Comparison of ENCODE assay signal across 8 mouse cellular contexts in genomic region chr2:113216105-113216745, GRCm38 (mm10). TPM values are rescaled to one million over a fixed set of nuclear protein-coding genes. Genes with fewer than 3 reads are reported as not detected.
DNase-seq lines count a peak whose midpoint lies in the region; ATAC-seq and TF ChIP-seq lines count a peak whose summit lies in the region.

No protein-coding gene starts in this region.

- H3K4me1 ChIP-seq in hindbrain, embryonic 13.5 days (replicated peaks): peaks cover 12% of the 10 kb centered on the region

- DNase-seq in layer of hippocampus, adult 2 months (ENCODE audit: low spot score in 2 of 2): peak in 1 of 2 experiments; percentile 29
- DNase-seq in layer of hippocampus, adult 9-11 months: no peak
- DNase-seq in cerebellum, postnatal 25 days: peak; percentile 36 to 48
- no peak for DNase-seq in urinary bladder, postnatal 14 days (ENCODE audit: low spot score)
- DNase-seq in urinary bladder, adult 2 months (ENCODE audit: low spot score): no peak
- DNase-seq in adrenal gland, adult 2 months: no peak

- H3K9me3 ChIP-seq in hindbrain, embryonic 13.5 days: no peaks in the 10 kb centered on the region

- peak overlapping the region; percentile 79 for H3K9ac ChIP-seq in hindbrain, embryonic 13.5 days

- TF ChIP-seq CTCF in layer of hippocampus, adult 2 months (conservative IDR thresholded peaks at IDR 0.05): no peak

- TF ChIP-seq POLR2A in myocyte (IDR thresholded peaks at IDR 0.05; ENCODE audit: insufficient read length, low read depth): no peak

- no peaks in the 10 kb centered on the region for H3K36me3 ChIP-seq in hindbrain, embryonic 13.5 days
- H3K36me3 ChIP-seq in myocyte (ENCODE audit: control insufficient read depth, insufficient read depth): no peaks in the 10 kb centered on the region

- 4% methylated on average over 23 of the region's 23 CpGs for WGBS in hindbrain, embryonic 13.5 days

- ATAC-seq in hindbrain, embryonic 13.5 days (ENCODE audit: low FRiP score): peak; percentile 2; the same call in 1 of the 2 replicates

- peak overlapping the region; percentile 96 for H3K27ac ChIP-seq in layer of hippocampus, adult 2 months
- peak overlapping the region; percentile 90 for H3K27ac ChIP-seq in hindbrain, embryonic 13.5 days

- peak overlapping the region; percentile 84 for H3ac ChIP-seq in myocyte (ENCODE audit: control insufficient read depth, insufficient read length)

- H3K27me3 ChIP-seq in hindbrain, embryonic 13.5 days: peaks cover 29% of the 10 kb centered on the region
- H3K27me3 ChIP-seq in myocyte (ENCODE audit: control insufficient read depth, insufficient read depth, insufficient read length): no peaks in the 10 kb centered on the region

- H3K4me3 ChIP-seq in layer of hippocampus, adult 2 months: peak overlapping the region; percentile 75
- H3K4me3 ChIP-seq in hindbrain, embryonic 13.5 days: peak overlapping the region; percentile 65
- peak overlapping the region; percentile 35 for H3K4me3 ChIP-seq in myocyte

- no peaks in the 10 kb centered on the region for H3K79me2 ChIP-seq in myocyte (ENCODE audit: control insufficient read depth, insufficient read depth)

- peak overlapping the region; percentile 85 for H3K4me2 ChIP-seq in hindbrain, embryonic 13.5 days
- H3K4me2 ChIP-seq in myocyte (ENCODE audit: low read depth): peak overlapping the region; percentile 83

TF ChIP-seq in myocyte, 11 proteins besides CTCF, POLR2A, EP300 and RAD21:
- TF ChIP-seq POLR2AphosphoS2 (IDR thresholded peaks at IDR 0.05; ENCODE audit: insufficient read length, low read depth): no peak
- TF ChIP-seq E2F4 (IDR thresholded peaks at IDR 0.05; ENCODE audit: insufficient read depth): no peak
- TF ChIP-seq SRF (IDR thresholded peaks at IDR 0.05; ENCODE audit: control insufficient read depth, insufficient read length, low read depth): no peak
- no peak for TF ChIP-seq TCF3 (IDR thresholded peaks at IDR 0.05; ENCODE audit: insufficient read length, low read depth)

RNA-seq across cellular contexts. Expression of gene Ryr3, which starts 0.7 kb away (rescaled TPM):
- total RNA-seq in layer of hippocampus, adult 2 months (2021): 10 to 100 TPM; 76.9 to 86.6 TPM
- polyA plus RNA-seq in hindbrain, embryonic 13.5 days (2015; fragmentation: Nextera tagmentation; extraction: Ambion mirVana): 3.3 and 3.9 TPM in 2 replicates
- 5.3 TPM for polyA plus RNA-seq in myocyte (2012; fragmentation: generic; extraction: Trizol)
- polyA plus RNA-seq in urinary bladder, adult 2 months (2012; rRNA removed): 15.1 and 18.7 TPM in 2 replicates
- total RNA-seq in adrenal gland, adult 2 months (2021): under 1 TPM; 0.63 to 0.79 TPM
- polyA plus RNA-seq in adrenal gland, adult 2 months (2012; rRNA removed): 0.04 and 0.12 TPM in 2 replicates

Comparison
In these comparisons a context has a peak if more than half of its experiments do, and no peak if none do; other contexts are left out.
1. DNase-seq: peak in cerebellum, postnatal 25 days (2 of 2); none in layer of hippocampus, adult 9-11 months (single experiment), urinary bladder, postnatal 14 days (single experiment), urinary bladder, adult 2 months (single experiment) and adrenal gland, adult 2 months (single experiment).
2. Peak in every context shown above with its lines, with median percentiles within 50 percentile points of each other: H3K4me3 ChIP-seq.